Mouse (Mus musculus) left cerebral cortex, postnatal 10 days (tissue): ENCODE measurements around the gene Gm13691. TPM values are rescaled to one million over a fixed set of nuclear protein-coding genes. Genes with fewer than 3 reads are reported as not detected.
A peak's percentile ranks its signal among the peaks of the same experiment; 100 is the strongest.
"Not testable (repeated sequence)": the region's sequence is repeated elsewhere in the genome, so short reads cannot be mapped to it uniquely, and the experiment has no call there.

ENCODE experiments used
- DNase-seq, 2 experiments: peaks; one replicate each; pipeline ENCODE4 v3.0.0; 2021 to 2022; ENCODE audit warnings: low spot score in 2 of 2, mixed read lengths in 1 of 2; ENCODE audit errors: extremely low spot score in 1 of 2
- intact Hi-C: fragments of 180-260 bp; cut with DNase I; formaldehyde crosslinking; loops from one replicate; pipeline ENCODE4 v1.15.1; 2025
- total RNA-seq, 2 experiments: library from RNA; stranded (reverse); gene quantifications; 2 replicates each; pipeline ENCODE4 v1.2.3; 2021

Gene Gm13691
- total RNA-seq, 2 experiments from 2014 or later, result 1.4 to 1.5 TPM

DNA sequence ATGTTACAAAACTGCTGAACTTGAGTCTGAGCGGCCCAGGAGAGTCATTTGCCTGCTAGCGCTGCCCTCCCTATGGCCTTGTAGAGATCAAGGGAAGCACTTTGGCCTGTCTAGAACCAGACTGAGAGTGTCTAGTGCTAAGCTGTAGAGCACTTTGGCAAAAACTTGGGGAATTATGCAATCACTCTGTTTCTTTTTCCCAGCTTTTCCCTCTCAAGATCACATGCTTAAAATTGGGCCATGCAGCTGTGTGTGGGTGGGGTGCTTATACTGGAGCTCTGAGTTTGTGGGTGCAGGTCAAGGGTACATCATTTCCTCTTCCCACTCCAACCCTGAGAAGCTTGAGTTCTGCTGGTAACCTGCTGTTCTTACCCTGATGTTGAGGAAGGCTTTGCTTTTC is 32.6 kb downstream of the Gm13691 start:
- intact Hi-C loops, result no loop called here
- DNase-seq, result no peak

- intact Hi-C loops, result no loop called here
- DNase-seq, result no peak
Observed at GRCm38 (mm10) chr2:84023319-84023718, 33.0 kb downstream of the Gm13691 start.

DNA sequence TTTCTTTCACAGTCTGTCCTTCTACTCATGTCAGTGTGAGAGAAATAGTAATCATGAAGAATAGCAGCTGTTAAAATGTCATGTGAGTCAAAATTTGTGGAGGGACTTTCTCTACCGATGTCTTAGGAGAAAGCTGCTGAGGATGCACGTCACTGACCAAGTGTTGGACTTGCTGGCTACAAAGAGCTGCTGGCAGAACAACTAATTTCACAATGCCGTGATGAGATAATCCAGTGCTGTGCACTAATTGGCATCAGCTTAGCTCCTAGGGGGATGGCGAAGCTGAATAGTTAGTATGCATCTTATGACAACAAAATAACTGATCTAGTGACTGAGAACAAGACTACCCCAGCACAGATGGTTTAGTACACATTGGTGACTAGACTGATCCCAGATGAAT is 34.9 kb downstream of the Gm13691 start:
- intact Hi-C loops, result no loop called here
- DNase-seq, result no peak

DNA sequence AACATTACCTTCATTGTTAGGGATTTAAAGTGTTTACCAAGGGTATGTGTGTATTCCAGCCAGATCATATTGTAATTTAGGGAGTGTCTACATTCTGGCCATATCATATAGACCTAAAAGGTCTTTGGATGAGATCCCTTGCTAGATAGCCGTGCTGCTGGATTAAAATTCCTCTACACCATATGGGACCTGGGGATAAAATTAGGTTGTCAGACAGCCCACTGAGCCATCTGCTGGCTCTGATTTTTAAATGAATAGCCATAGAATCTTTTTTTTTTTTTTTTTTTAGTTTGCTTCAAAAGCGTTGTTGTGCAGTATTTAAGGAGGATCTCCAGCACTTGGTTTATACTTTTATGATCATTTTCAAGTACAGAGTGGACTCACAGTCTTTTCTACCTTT is 42.2 kb downstream of the Gm13691 start:
- DNase-seq, result peak in 1 of 2 experiments; percentile 30
- intact Hi-C loops, result no loop called here

GRCm38 (mm10) chr2:84035997-84036396 is 45.6 kb downstream of the Gm13691 start:
- no peak for DNase-seq
- intact Hi-C loops, result loop anchor here (2.0 kb wide), 1 partner anchor 393 kb away; no protein-coding TSS in a partner anchor

DNA sequence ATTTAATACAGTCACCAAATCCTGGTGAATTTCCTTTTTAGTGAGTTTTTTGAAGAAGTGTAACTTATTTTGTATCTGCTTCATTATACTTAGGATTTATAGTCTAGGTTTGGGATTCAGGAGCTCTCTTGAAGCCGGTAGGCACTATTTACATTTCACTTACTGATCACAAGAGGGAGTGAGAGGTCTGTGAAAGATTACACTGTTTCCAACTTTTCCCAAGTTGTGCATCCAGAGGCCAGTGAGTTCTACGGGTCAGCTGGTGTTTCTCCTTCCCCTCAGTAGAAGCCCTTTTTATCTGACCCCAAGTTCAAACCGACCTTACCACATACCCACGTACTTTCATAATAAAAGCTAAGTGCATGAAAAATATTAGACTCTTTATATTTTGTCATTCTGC is 47.0 kb downstream of the Gm13691 start:
- DNase-seq, result peak in 1 of 2 experiments; percentile 13
- intact Hi-C loops, result loop anchor here (2.0 kb wide), 1 partner anchor 391 kb away; no protein-coding TSS in a partner anchor

- DNase-seq, result not testable (repeated sequence)
- intact Hi-C loops, result loop anchor here (2.0 kb wide), 1 partner anchor 391 kb away; no protein-coding TSS in a partner anchor
Observed at GRCm38 (mm10) chr2:84037943-84038342, 47.6 kb downstream of the Gm13691 start.

DNA sequence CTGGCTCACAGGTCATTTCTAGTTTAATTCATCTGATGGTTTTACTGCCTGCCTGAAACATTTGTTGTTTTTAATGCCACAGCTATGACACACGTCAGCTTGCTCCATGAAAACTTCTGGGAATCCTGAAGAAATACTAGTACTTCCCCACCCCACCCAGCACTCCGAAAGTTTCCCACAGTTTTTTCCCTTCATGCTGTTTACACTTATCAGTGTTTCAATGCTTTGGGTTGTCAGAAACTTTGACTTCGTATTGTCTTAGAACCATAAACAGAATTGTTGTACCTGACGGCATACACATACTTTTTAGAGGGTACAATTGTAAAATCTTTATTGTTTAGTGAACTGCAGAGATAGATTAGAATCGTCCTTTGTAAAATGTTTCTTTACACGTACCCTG is 48.9 kb downstream of the Gm13691 start:
- intact Hi-C loops, result no loop called here

More for the DNA sequence above, 48.9 kb downstream of the Gm13691 start:
- DNase-seq, result no peak

Other genes starting within 250 kb of the Gm13691 start
- gene Fam171b, start 177.9 kb upstream of the Gm13691 start, total RNA-seq, result 100 to 1,000 TPM; 221 to 223 TPM
- not detected for gene Zswim2, start 49.3 kb upstream of the Gm13691 start, total RNA-seq
- gene Gm13698, start 34.9 kb upstream of the Gm13691 start, total RNA-seq, result 1 to 10 TPM; 1.4 to 1.5 TPM
- gene Gm13693, start 29.1 kb upstream of the Gm13691 start, total RNA-seq, result 1 to 10 TPM; 1.4 to 1.5 TPM
- 1 to 10 TPM in 1 of 2 experiments, not detected in 1; 1.4 TPM for gene Gm13695, start 23.2 kb upstream of the Gm13691 start, total RNA-seq
- 1 to 10 TPM; 1.4 to 1.5 TPM for gene Gm13696, start 17.4 kb upstream of the Gm13691 start, total RNA-seq
- 1 to 10 TPM; 1.4 to 1.5 TPM for gene Gm13694, start 11.6 kb upstream of the Gm13691 start, total RNA-seq
- gene Gm13697, start 5.8 kb upstream of the Gm13691 start, total RNA-seq, result 1 to 10 TPM; 1.4 to 1.5 TPM